Mouse (Mus musculus): Measurements from ENCODE around the gene Acan. TPM values are rescaled to one million over a fixed set of nuclear protein-coding genes. Genes with fewer than 3 reads are reported as not detected.
A peak's percentile ranks its signal among the peaks of the same experiment; 100 is the strongest.

The Acan gene
- total RNA-seq (2021): 1 to 10 TPM; 4.1 to 4.2 TPM

DNA sequence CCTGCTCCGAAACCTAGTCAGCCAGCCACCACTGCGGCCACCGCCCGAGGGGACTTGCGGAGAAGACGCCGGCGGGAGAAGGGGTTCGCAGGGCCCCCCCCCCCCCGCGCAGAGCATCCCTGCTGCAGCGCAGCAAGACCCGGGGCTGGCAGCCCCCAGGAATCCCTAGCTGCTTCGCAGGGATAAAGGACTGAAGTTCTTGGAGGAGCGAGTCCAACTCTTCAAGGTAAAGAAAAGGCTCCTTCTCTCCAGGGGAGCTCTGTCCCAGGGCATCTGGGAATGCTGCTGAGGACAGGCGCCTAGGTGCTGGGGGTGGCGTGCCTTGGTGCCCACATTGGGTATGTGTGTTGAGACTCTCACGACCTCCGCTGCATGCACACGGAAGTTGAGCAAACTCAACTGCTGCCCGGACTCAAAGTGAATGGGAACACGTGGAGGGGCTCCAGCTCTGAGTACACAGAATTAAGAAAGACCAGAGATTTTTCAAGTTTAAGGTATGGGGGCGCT is at the start of gene Acan:
Acan (plus strand) TSS at position 101 of the 507 bp plus-strand sequence.
- DNase-seq: no peak

DNA sequence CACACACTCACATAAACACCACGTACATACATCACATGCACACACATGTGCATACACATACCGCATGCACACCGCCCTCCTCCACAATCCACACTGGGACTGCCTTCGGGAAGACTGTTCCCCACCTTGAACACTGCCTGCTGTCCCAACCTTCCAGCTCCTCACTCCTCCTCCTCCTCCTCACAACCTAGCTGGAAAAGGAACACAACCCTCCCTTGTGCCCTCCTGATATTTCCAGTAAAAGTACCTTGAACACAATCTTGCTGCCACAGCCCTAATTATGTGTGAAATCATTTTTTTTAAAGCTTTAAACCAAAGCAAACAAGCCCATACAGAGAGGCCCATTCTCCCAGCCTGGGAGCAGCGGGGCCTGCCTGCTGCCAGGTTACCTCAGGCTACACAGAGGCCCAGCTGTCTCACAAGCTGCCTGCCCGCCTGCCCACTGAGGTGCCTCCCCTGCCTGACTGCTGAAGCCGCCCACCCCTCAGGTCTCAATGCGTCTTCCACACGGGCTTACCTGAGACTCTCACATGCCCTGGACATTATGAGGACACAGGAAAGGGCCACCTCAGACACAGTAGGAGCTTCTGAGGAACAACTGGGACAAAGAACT is 31.9 kb upstream of the Acan start:
- DNase-seq: no peak

DNA sequence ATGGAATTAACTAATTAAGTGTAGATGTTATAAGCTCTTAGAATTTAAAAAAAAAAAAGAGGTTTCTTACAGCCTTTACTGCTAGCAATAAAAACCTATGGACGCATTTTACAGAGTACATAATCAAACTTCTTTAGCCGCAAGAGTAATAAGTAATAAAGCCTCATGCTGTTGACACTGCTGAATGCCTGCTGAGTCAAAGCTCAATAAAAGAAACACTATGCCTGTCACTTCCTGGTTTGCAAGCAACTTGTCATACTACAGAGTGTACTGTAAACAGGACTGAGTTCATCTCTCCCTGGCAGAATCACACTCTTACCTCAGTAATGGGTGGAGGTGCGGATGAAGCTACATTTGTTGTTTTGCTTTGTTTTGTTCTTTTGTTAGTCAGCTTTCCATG is 24.1 kb upstream of the Acan start:
- DNase-seq: no peak

DNA sequence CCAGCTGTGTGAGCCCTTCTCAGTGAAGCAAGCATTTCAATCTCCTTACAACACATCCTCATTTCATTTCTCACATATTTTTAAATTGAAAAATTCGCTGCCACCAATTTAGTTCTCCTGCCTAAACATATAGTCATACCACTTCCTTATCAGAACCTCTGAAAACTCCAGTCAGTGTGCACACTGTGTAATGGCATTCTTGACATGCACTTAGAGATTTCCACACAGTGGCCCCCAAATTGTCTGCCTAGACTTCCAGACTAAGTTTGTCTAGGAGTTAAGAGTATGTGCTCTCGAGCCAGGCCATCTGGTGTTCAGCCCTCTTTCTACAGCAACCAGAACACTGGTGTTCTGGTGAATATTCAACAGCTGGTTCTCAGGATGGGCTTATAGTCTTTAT is 19.5 kb upstream of the Acan start:
- DNase-seq: no peak

DNA sequence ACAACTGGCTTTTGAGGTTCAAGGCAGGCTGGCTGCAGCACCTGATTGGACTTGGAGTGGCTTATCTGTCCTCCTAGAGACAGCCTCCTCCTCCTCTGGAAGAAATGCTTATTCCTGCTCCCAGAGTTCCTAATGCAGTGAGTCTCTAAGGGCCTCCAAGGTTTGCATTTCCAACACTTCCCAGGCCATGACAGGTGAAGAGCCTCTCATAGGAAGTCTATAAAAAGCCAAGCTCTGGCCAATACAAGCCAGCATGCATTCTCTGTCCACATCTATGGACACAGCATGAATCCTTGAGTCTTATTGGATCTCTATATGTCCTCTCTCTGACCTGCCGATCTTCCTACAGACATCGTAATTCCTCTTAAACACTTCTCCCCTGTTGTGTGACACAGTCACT is 18.8 kb upstream of the Acan start:
- peak; percentile 13 for DNase-seq

DNA sequence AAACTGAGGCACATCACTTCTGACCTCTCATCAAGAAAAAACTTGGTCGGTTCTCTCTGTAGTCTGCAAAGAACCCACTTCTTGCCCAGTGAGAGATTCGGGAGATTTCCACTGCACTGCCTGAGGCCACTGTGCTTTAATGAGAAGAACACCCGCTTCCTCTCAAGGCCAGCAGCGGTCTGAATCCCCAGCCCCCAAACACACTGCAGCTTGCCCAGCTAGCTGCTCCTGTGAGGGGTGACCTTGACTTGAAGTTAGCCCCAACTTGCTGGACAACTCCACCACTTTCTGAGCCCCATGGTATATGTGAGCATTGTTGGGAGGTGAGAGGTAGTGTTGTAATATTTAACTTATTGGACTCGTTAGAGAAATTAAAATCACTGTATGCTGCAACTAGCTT is 1.2 kb upstream of the Acan start:
- no peak for DNase-seq

DNA sequence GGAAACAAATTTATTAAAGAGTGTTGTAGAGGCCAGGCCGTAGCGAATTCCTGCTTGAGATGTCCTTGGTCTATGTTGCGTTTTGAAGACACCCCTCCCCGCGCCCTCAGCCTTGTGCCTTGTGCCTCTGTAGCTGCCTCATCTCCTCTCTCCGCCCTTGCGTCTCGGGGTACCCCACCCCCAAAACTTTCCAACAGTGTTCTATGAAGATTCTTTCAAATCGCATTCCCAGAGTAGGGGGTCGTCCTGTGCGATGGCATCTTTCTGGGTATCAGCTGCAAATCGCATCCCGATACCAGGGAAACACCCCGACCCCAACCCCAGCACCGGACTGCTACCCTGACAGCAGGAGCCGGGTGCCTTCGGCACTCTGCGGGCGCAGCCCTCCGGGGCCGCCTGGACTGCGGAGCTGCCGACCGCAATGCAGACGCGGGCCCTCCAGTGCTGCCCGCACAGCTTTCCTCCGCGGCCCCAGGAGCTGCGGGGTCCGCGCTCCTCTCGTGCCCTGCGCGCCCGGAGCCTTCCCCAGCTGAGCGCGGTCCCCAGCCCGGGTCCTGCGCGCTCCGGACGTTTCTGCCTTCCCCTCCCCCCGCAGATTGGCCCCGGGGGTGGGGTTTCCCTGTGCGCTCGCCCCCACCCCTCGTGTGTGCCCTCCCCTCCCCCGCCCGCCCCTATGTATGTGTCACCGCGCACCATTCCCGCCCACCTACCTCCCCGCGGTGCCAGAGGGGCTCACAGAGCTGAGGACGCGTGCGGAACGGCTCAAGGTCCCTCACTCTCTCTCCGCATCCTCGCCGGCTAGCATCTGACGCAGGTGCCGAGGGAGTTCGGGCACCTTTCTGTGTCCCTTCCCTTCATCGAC is 531 bp upstream of the Acan start:
- DNase-seq: no peak

DNA sequence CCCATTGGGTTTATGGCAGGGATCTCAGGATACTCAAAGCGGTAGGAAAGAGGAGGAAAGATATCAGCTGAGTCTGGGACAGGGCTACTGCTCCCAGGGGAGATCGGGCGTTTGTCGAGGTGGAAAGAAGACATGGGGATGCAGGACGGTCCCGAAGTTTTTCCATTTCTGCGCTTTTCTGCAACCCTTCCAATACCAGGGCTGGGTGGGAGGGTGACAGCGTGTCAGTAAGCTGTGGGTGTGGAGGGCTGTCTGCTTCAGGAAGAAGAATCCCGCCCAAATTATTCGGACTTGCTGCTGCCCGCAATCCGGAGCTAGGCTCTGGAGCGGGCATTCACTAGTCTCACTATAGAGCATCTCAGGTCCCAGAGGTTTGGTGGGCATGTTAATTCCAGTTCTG is 828 bp downstream of the Acan start:
- DNase-seq: no peak

DNA sequence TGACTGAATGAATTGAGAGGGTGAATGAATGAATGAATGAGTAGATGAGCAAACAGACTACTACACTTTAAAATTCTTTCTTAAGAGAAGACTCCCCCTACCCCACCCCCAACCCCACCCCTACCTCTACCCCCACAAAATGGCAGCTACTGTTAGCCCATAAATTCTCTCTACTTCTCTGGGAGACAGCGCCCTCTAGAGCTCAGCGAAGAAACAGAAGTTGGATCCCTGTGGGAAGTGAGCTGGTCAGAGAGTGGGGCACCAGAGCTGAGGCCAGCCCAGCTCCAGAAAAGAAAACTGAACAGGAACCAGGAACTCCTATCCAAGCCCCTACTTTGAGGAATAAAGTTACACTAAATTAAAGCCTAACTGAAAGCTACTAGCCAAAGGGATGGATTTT is 5.3 kb downstream of the Acan start:
- DNase-seq: no peak

DNA sequence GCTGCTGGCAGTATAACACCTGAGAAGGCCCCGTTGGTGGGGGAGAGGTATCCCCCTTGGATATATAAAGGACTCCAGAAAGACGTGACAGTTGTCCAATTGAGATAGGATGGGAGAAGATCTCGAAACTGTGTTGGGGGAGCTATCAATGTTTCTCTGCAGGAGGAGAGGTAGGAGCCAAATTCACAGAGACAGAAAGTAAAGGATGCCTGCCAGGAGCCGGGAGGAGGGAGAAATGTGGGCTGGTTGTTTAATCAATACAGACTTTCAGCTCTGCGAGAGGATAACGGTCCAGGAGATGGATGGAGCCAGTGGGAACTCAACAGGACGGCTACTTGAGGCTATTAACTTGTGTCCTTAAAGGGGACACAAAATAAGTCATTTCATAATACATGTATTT is 14.2 kb downstream of the Acan start:
- no peak for DNase-seq

DNA sequence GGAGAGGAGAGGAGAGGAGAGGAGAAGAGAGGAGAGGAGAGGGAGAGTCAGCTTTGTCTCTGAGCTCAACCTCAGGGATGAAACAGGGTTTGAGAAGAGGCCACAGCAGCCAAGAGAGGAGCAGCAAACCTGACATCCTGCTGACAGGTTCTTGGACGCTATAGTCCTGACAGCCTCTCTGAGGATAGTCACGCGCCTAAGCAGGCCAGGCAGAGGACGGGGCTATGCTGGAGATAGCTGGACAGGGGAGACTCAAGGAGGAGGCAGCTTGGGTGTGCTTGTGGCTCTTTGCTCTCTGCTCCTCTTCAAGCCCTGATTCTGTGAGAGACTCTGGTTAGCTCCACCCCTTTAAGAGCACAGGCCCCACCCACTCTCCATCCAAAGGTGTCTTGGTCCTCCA is 14.9 kb downstream of the Acan start:
- DNase-seq: peak; percentile 9

DNA sequence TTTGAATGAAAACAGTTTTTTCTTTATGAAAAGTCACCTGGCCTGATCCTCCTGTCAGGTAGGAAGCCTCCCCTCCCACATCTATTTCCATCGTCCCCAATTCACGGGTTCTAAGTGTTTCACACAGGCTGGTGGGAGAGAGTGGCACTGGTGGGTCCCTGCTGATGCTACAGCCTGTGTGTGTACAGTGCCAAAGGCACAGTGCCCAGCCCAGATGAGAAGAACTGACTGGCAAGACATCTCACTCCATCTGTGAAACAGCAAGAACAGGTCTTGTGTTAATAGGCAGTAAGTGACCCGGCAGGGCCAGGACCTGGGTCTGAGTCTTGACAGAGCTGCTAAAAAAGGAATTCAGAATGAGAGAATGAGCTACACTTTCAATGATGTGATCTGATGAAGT is 25.9 kb downstream of the Acan start:
- DNase-seq: no peak

DNA sequence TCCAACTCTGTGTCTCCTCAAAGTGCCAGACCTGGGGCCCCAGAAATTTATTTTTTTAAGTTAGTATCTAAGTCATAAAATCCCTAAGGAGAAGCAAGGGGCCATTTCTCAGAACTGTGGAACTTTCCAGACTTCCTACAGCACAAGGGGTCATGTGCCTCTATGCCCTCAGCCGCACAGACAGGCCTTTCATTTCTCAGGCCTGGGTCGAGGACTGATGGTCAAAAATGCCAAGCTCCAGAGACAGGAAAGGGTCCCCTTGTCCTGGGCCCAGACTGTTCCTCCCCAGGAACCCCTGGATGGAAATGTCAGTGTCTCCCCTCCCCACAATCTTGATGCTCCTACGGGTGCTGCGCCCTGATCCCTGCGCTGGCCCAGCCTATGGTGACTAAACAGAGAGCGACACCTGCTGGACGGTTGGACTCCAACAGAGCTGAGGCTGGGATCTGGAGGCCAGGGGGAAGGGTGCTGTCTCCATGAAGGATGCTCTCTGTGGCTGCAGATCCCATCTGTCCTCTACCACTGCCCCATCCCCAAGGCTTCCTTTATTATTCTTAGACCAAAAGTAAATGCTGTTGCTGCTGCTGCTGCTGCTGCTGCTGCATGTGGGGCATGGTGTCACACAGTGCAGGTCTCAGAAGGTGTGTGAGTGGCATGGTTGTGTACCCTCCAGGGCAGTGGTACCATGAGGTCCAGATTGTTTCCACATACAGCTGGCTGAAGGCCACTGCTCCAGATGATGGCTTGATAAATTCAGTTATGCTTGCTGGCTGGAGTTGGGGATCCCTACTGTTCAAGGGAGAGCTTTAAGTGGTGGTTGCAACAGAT is 27.5 kb downstream of the Acan start:
- DNase-seq: peak; percentile 85

DNA sequence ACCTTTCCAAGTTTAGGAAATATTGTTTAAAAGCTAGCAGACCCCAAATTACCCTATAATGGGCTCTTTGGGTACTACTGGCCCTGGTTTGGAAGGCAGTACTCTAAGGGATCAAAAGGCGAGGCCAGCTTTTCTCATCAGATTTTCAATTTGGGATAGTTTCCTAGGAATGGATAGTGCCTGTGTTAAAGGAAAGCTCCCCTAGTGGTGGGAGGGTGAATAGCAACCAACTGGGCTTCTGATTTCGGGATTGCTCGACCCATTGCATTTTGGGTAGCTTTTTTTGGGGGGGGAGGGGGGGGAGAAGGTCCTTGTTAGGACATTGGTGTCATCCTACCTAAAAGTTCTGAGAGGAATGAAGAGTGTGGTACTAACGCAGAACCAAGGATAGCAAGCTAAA is 35.8 kb downstream of the Acan start:
- peak; percentile 32 for DNase-seq

DNA sequence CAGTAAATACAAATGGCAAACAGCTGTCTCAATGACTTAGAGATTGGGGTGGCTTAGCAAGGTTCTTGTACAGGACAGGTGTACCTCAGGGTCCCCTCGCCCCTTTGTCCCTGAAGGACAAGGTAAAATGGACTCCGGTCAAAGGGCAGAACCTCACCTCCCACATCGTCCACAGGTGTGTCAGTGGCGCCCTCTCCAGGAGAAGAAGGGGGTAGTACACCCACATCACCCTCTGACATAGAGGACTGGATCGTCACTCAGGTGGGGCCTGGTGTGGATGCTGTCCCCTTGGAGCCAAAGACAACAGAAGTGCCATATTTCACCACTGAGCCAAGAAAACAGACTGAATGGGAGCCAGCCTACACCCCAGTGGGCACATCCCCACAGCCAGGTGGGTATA is 43.2 kb downstream of the Acan start:
- no peak for DNase-seq

DNA sequence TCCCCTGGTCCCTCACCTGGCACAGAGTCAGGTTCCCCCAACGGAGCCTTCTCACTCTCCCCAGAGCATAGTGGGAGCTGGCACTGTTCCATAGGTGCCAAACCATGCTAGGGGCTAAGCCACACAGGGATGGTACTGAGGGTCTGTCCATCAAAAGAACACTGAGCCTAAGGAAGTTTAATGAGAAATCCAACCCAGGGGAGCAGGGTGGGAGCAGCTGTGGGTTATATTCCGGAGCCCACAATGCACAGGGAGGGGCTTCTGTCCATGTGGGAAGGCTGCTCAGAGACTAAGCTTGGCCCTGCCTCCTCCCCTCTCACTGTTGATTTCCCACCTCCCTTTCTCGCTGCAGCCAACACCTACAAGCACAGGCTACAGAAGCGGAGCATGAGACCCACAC is 60.6 kb downstream of the Acan start:
- DNase-seq: no peak

DNA sequence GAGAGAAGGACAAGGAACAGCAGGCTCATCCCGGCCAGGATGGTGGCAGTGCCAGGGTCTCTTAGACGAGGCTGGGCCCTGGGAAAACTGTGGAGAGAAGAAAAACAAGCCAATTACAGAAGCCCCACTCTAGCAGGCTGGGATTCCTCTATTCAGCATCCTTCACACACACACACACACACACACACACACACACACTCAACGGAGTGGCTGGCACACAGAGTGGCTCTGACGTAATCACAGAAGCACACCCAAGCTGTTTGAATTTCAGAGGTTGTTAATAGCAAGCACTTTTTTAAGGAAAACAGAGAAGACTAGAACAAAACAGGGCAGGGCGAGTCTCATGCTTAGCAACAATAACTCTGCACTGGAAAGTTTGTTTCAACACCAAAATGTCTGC is 70.2 kb downstream of the Acan start:
- no peak for DNase-seq

DNA sequence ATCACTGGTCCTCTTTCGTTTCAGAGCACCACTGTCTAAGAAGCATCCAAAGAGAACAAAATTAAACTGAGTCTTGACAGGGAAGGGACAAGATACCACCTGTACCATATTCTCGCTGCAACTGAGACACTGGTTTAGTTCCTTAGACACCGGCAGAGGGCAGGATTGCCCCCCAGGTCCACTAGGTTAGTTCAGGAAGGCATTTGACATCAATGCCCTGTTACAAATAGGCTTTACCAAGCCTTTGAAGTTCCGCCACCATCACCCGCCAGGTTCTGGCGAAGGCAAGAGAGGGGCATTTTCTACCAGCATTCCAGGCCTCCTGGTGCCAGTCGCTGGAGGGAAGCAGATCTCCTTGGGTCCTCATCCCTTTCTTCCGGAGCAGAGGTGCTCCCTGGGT is 76.6 kb downstream of the Acan start:
- no peak for DNase-seq

DNA sequence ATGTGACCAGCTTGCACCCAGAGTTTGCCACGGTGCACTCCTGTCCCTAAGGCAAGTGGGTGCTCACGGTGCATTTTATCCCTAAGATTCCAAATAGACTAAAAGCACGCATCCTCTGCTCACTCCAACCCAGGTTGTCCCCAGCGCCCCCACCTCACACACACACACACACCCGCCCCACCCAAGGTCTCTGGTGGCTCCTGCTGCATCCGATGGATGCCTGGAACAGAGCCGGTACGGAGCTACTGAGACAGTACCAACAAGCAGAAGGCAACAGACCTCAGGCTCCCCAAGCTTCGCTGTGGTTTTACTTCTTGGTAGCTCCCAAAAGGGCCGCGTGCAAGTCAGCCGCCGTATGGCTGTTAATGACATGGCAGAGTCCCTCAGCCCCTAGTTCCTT is 77.1 kb downstream of the Acan start:
- DNase-seq: no peak

DNA sequence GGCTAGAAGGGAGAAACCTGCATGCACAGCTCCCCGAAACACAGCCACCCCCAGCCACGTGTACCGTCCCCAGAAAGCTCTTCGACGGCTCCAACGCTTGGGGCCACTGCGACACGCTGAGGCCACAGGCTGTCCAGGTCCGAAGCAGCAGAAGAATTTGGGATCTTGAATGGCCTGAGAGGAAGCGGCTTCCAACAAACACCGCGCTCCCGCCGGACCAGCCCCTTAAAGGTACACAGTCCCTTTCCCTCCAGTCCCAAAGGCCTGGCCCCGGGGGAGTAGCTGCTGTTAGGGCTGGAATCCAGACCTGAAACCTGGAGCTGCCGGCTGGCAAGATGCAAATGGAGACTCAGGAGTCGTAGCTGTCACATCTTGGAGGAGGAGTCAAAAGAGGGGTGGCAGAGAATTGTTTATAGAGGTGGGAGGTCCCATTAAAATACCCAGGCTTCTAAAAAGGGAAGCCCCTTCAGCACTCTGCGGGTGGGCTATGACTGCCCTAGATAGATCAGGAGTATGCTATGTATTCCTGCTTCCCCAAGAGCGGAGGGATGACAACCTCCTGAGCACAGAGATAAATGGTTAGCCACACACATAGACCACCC is 77.7 kb downstream of the Acan start, which contains the start of gene Hapln3:
Hapln3 (minus strand) TSS at position 176 of the 602 bp plus-strand sequence.
- peak; percentile 53 for DNase-seq

DNA sequence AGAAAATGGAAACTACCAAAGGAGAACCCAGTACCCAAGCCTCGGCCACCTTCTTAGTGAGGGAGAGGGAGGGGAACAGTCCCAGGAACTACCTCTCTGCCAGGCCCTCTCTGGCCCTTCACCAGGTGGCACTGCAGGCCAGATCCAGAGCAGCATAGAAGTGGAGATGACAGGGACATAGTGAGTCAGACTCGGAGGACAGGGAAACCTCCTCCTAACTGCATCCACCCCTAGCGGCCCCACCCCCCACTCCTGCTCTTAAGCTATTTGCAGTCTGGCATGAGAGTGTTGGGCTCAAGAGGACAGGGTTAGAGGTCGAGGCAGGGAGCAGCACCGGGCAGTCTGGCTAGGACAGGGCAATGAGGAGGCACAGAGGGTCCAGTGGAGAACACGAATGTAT is 80.1 kb downstream of the Acan start:
- peak; percentile 36 for DNase-seq

DNA sequence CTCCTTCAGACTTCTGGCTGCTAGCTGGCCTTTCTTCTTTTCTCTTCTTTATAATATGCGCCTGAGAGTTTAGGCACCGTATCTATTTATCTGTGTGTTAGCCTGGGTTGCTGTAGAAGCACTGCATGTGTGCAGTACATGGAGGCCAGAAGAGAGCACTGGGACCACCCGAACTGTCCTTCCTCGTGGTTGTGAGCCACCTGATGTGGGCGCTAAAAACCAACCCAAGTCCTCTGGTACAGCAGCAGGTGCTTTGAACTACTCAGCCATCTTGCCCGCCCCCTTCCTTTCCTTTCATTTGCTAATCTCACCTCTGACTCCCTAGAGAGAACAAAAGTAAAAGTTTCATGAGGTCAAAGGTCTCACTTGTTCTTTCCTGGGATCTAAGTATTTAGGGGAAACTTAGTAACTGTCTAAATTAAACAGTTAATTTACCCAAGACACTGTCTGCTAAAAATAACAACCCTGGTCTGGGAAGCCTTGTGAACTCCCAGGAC is 86.1 kb downstream of the Acan start:
- DNase-seq: no peak

Data from heart, postnatal 4 days (tissue).